Mouse (Mus musculus): ENCODE measurements at regions not wholly inside any gene's neighbourhood (a gene's known extent, or its start where the extent isn't known, plus 50 kb on each side); places are given as distances from the start of the nearest gene placed in this dataset.

GRCm38 (mm10) chr2:160085999-160086398, 248.0 kb downstream of the Gm826 start:
- TF ChIP-seq MAX (IDR thresholded peaks at IDR 0.05; ENCODE audit: low read length) (no peak), USF2 (IDR thresholded peaks at IDR 0.05; ENCODE audit: borderline replicate concordance in 1 of 2, insufficient read depth in 1 of 2, low read depth in 1 of 2, low read length in 2 of 2) (no peak), TBP (IDR thresholded peaks at IDR 0.05; ENCODE audit: low read depth, low read length) (no peak), UBTF (IDR thresholded peaks at IDR 0.05; ENCODE audit: borderline replicate concordance, insufficient read depth, low read depth, low read length) (no peak), GABPA (IDR thresholded peaks at IDR 0.05; ENCODE audit: low read depth, low read length) (no peak), NRF1 (IDR thresholded peaks at IDR 0.05; ENCODE audit: insufficient read depth, low read depth, low read length, poor library complexity, severe bottlenecking) (no peak), MEF2A (IDR thresholded peaks at IDR 0.05; ENCODE audit: extremely low read depth, insufficient replicate concordance, low read depth, low read length, poor library complexity, severe bottlenecking) (no peak), NELFE (IDR thresholded peaks at IDR 0.05; ENCODE audit: low read depth, low read length) (no peak), ZKSCAN1 (IDR thresholded peaks at IDR 0.05; ENCODE audit: low read depth, low read length) (no peak), MAFK (IDR thresholded peaks at IDR 0.05; ENCODE audit: borderline replicate concordance, low read depth, low read length) (no peak), MAZ (IDR thresholded peaks at IDR 0.05; ENCODE audit: low read depth, low read length) (no peak), GATA1 (IDR thresholded peaks at IDR 0.05; ENCODE audit: low read depth, low read length) (no peak), RCOR1 (IDR thresholded peaks at IDR 0.05; ENCODE audit: low read depth, low read length) (no peak), E2F4 (IDR thresholded peaks at IDR 0.05; ENCODE audit: borderline replicate concordance, low read depth, low read length) (no peak), TAL1 (IDR thresholded peaks at IDR 0.05; ENCODE audit: low read length) (no peak), RAD21 (IDR thresholded peaks at IDR 0.05; ENCODE audit: low read depth, low read length) (no peak), JUND (IDR thresholded peaks at IDR 0.05; ENCODE audit: low read depth, low read length) (no peak), POLR2AphosphoS2 (IDR thresholded peaks at IDR 0.05; ENCODE audit: low read length) (no peak)
- no peak for DNase-seq (ENCODE audit: low read depth, low spot score)
- no peak overlapping the region for H3K9ac ChIP-seq (ENCODE audit: control insufficient read depth, low read depth, low read length, poor library complexity, severe bottlenecking)
- no peaks in the 10 kb centered on the region for H3K79me2 ChIP-seq (ENCODE audit: control insufficient read depth, insufficient read depth, low read length, poor library complexity)
- no peaks in the 10 kb centered on the region for H3K4me1 ChIP-seq (ENCODE audit: control insufficient read depth in 1 of 2, insufficient read depth in 2 of 2, low read length in 2 of 2)
- no peak overlapping the region for H3K27ac ChIP-seq (ENCODE audit: control insufficient read depth, low read depth, low read length)
- no peaks in the 10 kb centered on the region for H3K9me3 ChIP-seq (replicated peaks; ENCODE audit: insufficient read depth, low read length)
- no peaks in the 10 kb centered on the region; a peak in 1 of 4 replicates for H3K27me3 ChIP-seq (ENCODE audit: control insufficient read depth in 1 of 2, insufficient read depth in 2 of 2, low read length in 2 of 2)
- H3K4me3 ChIP-seq (ENCODE audit: control insufficient read depth in 1 of 2, insufficient read depth in 1 of 2, low read depth in 2 of 2, low read length in 2 of 2), result no peak overlapping the region
- H3K36me3 ChIP-seq (ENCODE audit: control insufficient read depth in 1 of 2, insufficient read depth in 2 of 2, low read length in 2 of 2), result no peaks in the 10 kb centered on the region

DNA sequence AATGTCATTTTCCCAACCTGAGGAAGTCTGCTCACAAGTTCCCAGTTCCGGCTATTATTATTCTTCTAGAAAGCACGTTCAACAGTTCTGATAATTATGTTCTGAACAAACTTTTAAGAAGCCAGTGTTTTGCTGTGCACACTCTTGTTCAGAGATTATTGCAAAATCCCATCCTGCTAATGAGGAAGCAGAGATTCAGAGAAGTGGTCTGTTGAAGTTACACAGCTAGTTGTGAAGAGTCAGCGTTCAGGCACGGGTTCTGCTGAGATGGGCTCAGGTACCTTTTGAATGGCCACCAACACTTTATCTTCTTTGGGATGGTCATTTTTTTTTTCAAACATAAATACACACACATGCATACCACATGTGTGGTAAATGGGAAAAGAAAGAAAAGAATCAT, 250.3 kb downstream of the Gm826 start:
- TF ChIP-seq MYB (IDR thresholded peaks at IDR 0.05; ENCODE audit: low read depth, low read length) (no peak), MAFK (IDR thresholded peaks at IDR 0.05; ENCODE audit: borderline replicate concordance, low read depth, low read length) (no peak), ZKSCAN1 (IDR thresholded peaks at IDR 0.05; ENCODE audit: low read depth, low read length) (no peak), GATA1 (IDR thresholded peaks at IDR 0.05; ENCODE audit: low read depth, low read length) (no peak), SIN3A (IDR thresholded peaks at IDR 0.05; ENCODE audit: low read length) (no peak), TBP (IDR thresholded peaks at IDR 0.05; ENCODE audit: low read depth, low read length) (no peak), JUND (IDR thresholded peaks at IDR 0.05; ENCODE audit: low read depth, low read length) (no peak), CTCF (IDR thresholded peaks at IDR 0.05 in 2 of 3, conservative IDR thresholded peaks at IDR 0.05 in 1 of 3; ENCODE audit: control insufficient read depth in 1 of 3, insufficient read depth in 1 of 3, low read depth in 2 of 3, low read length in 3 of 3, poor library complexity in 1 of 3, severe bottlenecking in 1 of 3) (no peak), MXI1 (IDR thresholded peaks at IDR 0.05; ENCODE audit: low read depth, low read length) (no peak), TCF12 (IDR thresholded peaks at IDR 0.05; ENCODE audit: low read depth, low read length) (no peak), SMC3 (IDR thresholded peaks at IDR 0.05; ENCODE audit: low read depth, low read length) (no peak), ZNF384 (IDR thresholded peaks at IDR 0.05; ENCODE audit: low read depth, low read length) (no peak), USF2 (IDR thresholded peaks at IDR 0.05; ENCODE audit: borderline replicate concordance in 1 of 2, insufficient read depth in 1 of 2, low read depth in 1 of 2, low read length in 2 of 2) (no peak), RAD21 (IDR thresholded peaks at IDR 0.05; ENCODE audit: low read depth, low read length) (no peak), UBTF (IDR thresholded peaks at IDR 0.05; ENCODE audit: borderline replicate concordance, insufficient read depth, low read depth, low read length) (no peak), MYC (IDR thresholded peaks at IDR 0.05; ENCODE audit: low read depth, low read length) (no peak), KAT2A (conservative IDR thresholded peaks at IDR 0.05; ENCODE audit: low read depth, low read length) (no peak)
- no peak overlapping the region for H3K4me3 ChIP-seq (ENCODE audit: control insufficient read depth in 1 of 2, insufficient read depth in 1 of 2, low read depth in 2 of 2, low read length in 2 of 2)
- no peaks in the 10 kb centered on the region for H3K79me2 ChIP-seq (ENCODE audit: control insufficient read depth, insufficient read depth, low read length, poor library complexity)
- H3K27me3 ChIP-seq (ENCODE audit: control insufficient read depth in 1 of 2, insufficient read depth in 2 of 2, low read length in 2 of 2), result no peaks in the 10 kb centered on the region
- no peaks in the 10 kb centered on the region for H3K4me1 ChIP-seq (ENCODE audit: control insufficient read depth in 1 of 2, insufficient read depth in 2 of 2, low read length in 2 of 2)
- H3K9me3 ChIP-seq (replicated peaks; ENCODE audit: insufficient read depth, low read length), result no peaks in the 10 kb centered on the region
- no peaks in the 10 kb centered on the region for H3K36me3 ChIP-seq (ENCODE audit: control insufficient read depth in 1 of 2, insufficient read depth in 2 of 2, low read length in 2 of 2)
- no peak overlapping the region for H3K9ac ChIP-seq (ENCODE audit: control insufficient read depth, low read depth, low read length, poor library complexity, severe bottlenecking)
- no peak for DNase-seq (ENCODE audit: low read depth, low spot score)
- no peak overlapping the region for H3K27ac ChIP-seq (ENCODE audit: control insufficient read depth, low read depth, low read length)

All from MEL (cell line).